Mouse (Mus musculus): ENCODE data around the gene Scn3a. TPM values are rescaled to one million over a fixed set of nuclear protein-coding genes. Genes with fewer than 3 reads are reported as not detected.
A peak's percentile ranks its signal among the peaks of the same experiment; 100 is the strongest.

Gene Scn3a
- polyA plus RNA-seq, 2 experiments = 1.7 to 1.8 TPM

DNA sequence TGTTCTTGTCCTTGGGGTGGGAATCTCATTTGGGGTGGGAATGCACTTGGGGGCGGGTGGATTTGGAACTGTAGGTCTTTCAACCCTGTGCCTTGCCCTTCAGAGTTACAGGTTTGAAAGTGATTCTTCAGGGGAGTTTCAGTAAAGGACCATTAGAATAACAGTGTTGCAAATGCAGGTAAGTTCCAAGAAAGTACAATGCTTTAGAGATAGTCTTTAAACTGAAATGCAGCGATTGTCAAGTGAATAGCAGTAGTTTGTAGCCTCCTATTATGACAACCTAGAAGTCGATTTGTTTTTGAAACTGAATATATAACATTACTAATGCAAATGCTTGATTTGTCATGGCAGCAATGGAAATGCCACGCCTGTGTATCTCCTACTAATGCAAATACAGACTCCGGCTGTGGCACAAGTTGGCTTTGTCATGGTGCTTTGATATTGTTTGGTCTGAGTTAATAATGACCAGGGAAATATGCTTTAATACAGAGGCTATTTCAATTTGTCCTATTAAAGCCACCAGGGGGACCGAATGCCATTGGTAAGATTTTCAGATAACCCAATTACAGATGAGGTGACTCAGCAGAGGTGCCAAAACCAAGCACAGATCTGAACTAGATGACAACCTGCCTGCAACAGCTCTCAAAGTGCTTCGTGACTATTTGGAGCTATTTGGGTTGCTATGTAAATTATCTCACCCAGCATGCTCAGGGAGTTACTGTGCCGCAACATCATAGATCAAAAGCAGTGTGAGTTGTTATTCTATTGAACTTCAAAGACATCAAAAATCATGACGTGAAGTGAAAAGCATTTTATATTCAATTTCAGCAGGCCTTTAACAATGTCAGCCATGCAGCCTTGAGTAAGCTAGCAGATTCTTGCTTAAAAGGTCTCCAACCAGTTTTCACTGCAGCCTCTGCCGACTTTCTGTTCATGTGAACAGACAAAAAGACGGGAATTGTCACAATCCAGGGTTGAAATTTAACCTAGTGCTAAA lies 145.9 kb downstream of the Scn3a start:
- H3K4me3 ChIP-seq (replicated peaks; ENCODE audit: low read length) = no peak overlapping the region
- no peak overlapping the region for H3K9ac ChIP-seq (ENCODE audit: low read depth, low read length, severe bottlenecking)
- no peak for TF ChIP-seq POLR2A (IDR thresholded peaks at IDR 0.05; ENCODE audit: borderline replicate concordance, extremely low read depth, insufficient read depth, insufficient read length)
- no peak for ATAC-seq (ENCODE audit: low FRiP score, low read depth)
- no peak overlapping the region for H3K4me2 ChIP-seq (replicated peaks; ENCODE audit: low read depth, low read length, severe bottlenecking)
- H3K4me1 ChIP-seq (ENCODE audit: control insufficient read depth, insufficient read depth, low read length) = 0 out of 2 replicates have a peak, but pooled peaks cover 7% of the 10 kb centered on the region
- H3K36me3 ChIP-seq (ENCODE audit: control insufficient read depth, insufficient read depth, low read length) = no peaks in the 10 kb centered on the region
- no peaks in the 10 kb centered on the region for H3K27me3 ChIP-seq (ENCODE audit: control insufficient read depth, insufficient read depth, low read length)
- 60% methylated on average over 11 of the region's 11 CpGs for WGBS
- no peak overlapping the region for H3K27ac ChIP-seq (replicated peaks; ENCODE audit: low read depth, low read length)
- DNase-seq (ENCODE audit: low spot score) = no peak
- H3K9me3 ChIP-seq (ENCODE audit: control insufficient read depth, low read length) = no peaks in the 10 kb centered on the region

DNA sequence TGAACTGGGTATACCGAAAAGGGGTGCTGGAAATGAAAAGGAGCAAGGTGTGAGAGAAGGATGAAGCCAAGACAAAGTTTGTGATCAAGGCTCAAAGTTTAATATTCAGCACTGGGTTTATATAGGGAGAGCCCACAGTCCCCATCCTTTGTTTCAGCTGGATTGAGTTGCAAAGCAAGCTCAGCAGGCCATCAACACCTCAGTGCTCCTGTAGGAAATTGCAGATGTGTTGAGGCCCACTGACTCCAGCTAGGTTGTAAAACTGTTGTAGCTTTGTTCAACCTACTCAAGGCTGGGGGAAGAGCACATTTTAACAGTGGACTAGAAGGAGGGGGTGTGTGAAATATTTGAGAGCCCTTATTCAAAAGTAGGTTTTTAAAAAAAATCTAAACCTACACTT lies 148.8 kb downstream of the Scn3a start:
- WGBS = 41% methylated on average over 1 of the region's 1 CpGs
- Histone ChIP-seq H3K4me1 (ENCODE audit: control insufficient read depth, insufficient read depth, low read length) (peaks cover 11% of the 10 kb centered on the region), H3K9me3 (ENCODE audit: control insufficient read depth, low read length) (no peaks in the 10 kb centered on the region), H3K27ac (replicated peaks; ENCODE audit: low read depth, low read length) (no peak overlapping the region), H3K9ac (ENCODE audit: low read depth, low read length, severe bottlenecking) (no peak overlapping the region), H3K27me3 (ENCODE audit: control insufficient read depth, insufficient read depth, low read length) (no peaks in the 10 kb centered on the region), H3K4me2 (replicated peaks; ENCODE audit: low read depth, low read length, severe bottlenecking) (no peak overlapping the region), H3K4me3 (replicated peaks; ENCODE audit: low read length) (no peak overlapping the region), H3K36me3 (ENCODE audit: control insufficient read depth, insufficient read depth, low read length) (no peaks in the 10 kb centered on the region)
- ATAC-seq (ENCODE audit: low FRiP score, low read depth) (no peak), DNase-seq (ENCODE audit: low spot score) (no peak)
- no peak for TF ChIP-seq POLR2A (IDR thresholded peaks at IDR 0.05; ENCODE audit: borderline replicate concordance, extremely low read depth, insufficient read depth, insufficient read length)

DNA sequence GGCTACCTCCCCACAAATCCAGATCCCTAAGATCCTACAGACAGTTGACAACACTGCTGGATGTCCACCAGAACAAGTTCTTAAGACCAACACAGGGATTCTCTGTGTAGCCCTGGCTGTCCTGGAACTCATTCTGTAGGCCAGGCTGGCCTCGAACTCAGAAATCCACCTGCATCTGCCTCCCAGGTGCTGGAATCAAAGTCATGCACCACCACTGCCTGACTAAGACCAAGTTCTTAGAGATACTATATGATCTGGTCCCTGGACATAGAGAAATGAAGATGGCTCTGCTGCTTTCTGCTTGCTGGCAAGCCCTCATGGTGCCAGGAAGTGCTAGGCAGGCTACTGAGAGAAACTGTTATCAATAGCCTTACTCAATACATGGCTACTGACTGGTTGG lies 150.9 kb downstream of the Scn3a start:
- H3K9me3 ChIP-seq (ENCODE audit: control insufficient read depth, low read length) = no peaks in the 10 kb centered on the region
- H3K36me3 ChIP-seq (ENCODE audit: control insufficient read depth, insufficient read depth, low read length) = no peaks in the 10 kb centered on the region
- H3K27ac ChIP-seq (replicated peaks; ENCODE audit: low read depth, low read length) = no peak overlapping the region
- H3K4me2 ChIP-seq (replicated peaks; ENCODE audit: low read depth, low read length, severe bottlenecking) = no peak overlapping the region
- DNase-seq (ENCODE audit: low spot score) = no peak
- H3K27me3 ChIP-seq (ENCODE audit: control insufficient read depth, insufficient read depth, low read length) = no peaks in the 10 kb centered on the region
- ATAC-seq (ENCODE audit: low FRiP score, low read depth) = no peak
- TF ChIP-seq POLR2A (IDR thresholded peaks at IDR 0.05; ENCODE audit: borderline replicate concordance, extremely low read depth, insufficient read depth, insufficient read length) = no peak
- peaks cover 6% of the 10 kb centered on the region for H3K4me1 ChIP-seq (ENCODE audit: control insufficient read depth, insufficient read depth, low read length)
- no peak overlapping the region for H3K4me3 ChIP-seq (replicated peaks; ENCODE audit: low read length)
- no peak overlapping the region for H3K9ac ChIP-seq (ENCODE audit: low read depth, low read length, severe bottlenecking)
- WGBS = 86% methylated on average over 1 of the region's 1 CpGs

DNA sequence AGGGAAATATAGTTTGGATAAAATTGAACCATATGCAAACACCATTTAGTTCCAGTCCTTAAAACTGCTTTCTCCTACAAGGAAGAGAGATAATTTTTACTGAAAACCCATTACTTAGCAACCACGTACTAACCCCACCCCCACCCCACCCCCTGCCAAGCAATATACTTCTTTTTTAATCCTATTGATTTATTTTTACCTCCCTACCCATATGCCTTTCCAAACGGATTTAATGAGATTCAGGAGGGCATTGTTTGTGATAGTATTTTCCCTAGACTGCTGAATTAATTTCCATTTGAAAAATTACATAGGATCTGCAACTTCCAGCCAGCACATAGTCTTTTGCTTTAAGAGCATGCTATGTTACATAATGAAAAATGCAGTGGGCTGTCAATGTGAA lies 152.1 kb downstream of the Scn3a start:
- Histone ChIP-seq H3K27ac (replicated peaks; ENCODE audit: low read depth, low read length) (no peak overlapping the region), H3K36me3 (ENCODE audit: control insufficient read depth, insufficient read depth, low read length) (no peaks in the 10 kb centered on the region), H3K4me2 (replicated peaks; ENCODE audit: low read depth, low read length, severe bottlenecking) (0 out of 2 replicates have a peak overlapping the region, but pooled peaks have one; percentile 67), H3K9ac (ENCODE audit: low read depth, low read length, severe bottlenecking) (no peak overlapping the region), H3K9me3 (ENCODE audit: control insufficient read depth, low read length) (no peaks in the 10 kb centered on the region), H3K27me3 (ENCODE audit: control insufficient read depth, insufficient read depth, low read length) (no peaks in the 10 kb centered on the region), H3K4me3 (replicated peaks; ENCODE audit: low read length) (no peak overlapping the region), H3K4me1 (ENCODE audit: control insufficient read depth, insufficient read depth, low read length) (peaks cover 5% of the 10 kb centered on the region)
- ATAC-seq (ENCODE audit: low FRiP score, low read depth) (no peak), DNase-seq (ENCODE audit: low spot score) (no peak)
- no peak for TF ChIP-seq POLR2A (IDR thresholded peaks at IDR 0.05; ENCODE audit: borderline replicate concordance, extremely low read depth, insufficient read depth, insufficient read length)
- WGBS = 5% methylated on average over 2 of the region's 2 CpGs

DNA sequence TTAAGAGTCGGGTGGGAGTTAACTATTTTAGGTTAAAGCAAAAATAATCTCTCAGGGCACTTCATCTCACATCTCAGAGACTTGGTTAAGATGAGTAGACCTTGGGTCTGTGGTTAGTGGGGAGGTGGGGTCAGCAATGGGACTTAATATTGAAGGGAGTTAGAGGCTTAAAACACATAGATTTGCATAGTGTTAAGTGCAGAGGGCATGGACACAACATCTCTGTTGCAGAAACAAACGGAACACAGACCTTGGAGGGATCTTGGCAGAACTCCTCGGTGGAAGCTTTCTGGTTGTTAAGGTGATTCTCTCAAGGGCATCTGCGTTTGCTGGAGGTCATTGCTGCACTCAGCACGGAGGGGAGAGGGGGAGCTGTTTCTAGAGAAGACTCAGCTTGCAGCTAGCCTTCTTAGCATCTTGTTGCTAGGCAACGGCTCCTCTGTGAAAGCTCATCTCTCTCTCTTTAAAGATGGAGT lies 152.6 kb downstream of the Scn3a start:
- Histone ChIP-seq H3K4me2 (replicated peaks; ENCODE audit: low read depth, low read length, severe bottlenecking) (peak overlapping the region; percentile 67), H3K4me3 (replicated peaks; ENCODE audit: low read length) (peak overlapping the region; percentile 26; the same call in 1 of the 2 replicates), H3K9ac (ENCODE audit: low read depth, low read length, severe bottlenecking) (no peak overlapping the region), H3K27ac (replicated peaks; ENCODE audit: low read depth, low read length) (no peak overlapping the region), H3K27me3 (ENCODE audit: control insufficient read depth, insufficient read depth, low read length) (no peaks in the 10 kb centered on the region), H3K4me1 (ENCODE audit: control insufficient read depth, insufficient read depth, low read length) (peaks cover 5% of the 10 kb centered on the region), H3K9me3 (ENCODE audit: control insufficient read depth, low read length) (no peaks in the 10 kb centered on the region), H3K36me3 (ENCODE audit: control insufficient read depth, insufficient read depth, low read length) (no peaks in the 10 kb centered on the region)
- DNase-seq (ENCODE audit: low spot score) = peak; percentile 83
- peak; percentile 69 for ATAC-seq (ENCODE audit: low FRiP score, low read depth)
- 3% methylated on average over 6 of the region's 6 CpGs for WGBS
- no peak for TF ChIP-seq POLR2A (IDR thresholded peaks at IDR 0.05; ENCODE audit: borderline replicate concordance, extremely low read depth, insufficient read depth, insufficient read length)

All from limb, embryonic 14.5 days (tissue).